Mouse (Mus musculus) urinary bladder, postnatal 10 days (tissue): ENCODE measurements around the gene Slc25a13.

Source experiments
- DNase-seq: peaks from one replicate; pipeline ENCODE4 v3.0.0; 2022; ENCODE audit warnings: low spot score

Gene Slc25a13

GRCm38 (mm10) chr6:6112767-6113528 is 104.0 kb downstream of the Slc25a13 start:
- no peak for DNase-seq

- no peak for DNase-seq
Observed at GRCm38 (mm10) chr6:6107419-6107966, 109.5 kb downstream of the Slc25a13 start.

GRCm38 (mm10) chr6:6105586-6105985 is 111.4 kb downstream of the Slc25a13 start:
- DNase-seq, result no peak

- DNase-seq, result no peak
Observed at GRCm38 (mm10) chr6:6103469-6103868, 113.5 kb downstream of the Slc25a13 start.

- DNase-seq, result no peak
Observed at GRCm38 (mm10) chr6:6101605-6102004, 115.4 kb downstream of the Slc25a13 start.

GRCm38 (mm10) chr6:6100892-6101480 is 116.0 kb downstream of the Slc25a13 start:
- DNase-seq, result no peak

- DNase-seq, result no peak
Observed at GRCm38 (mm10) chr6:6093978-6094377, 123.0 kb downstream of the Slc25a13 start.

GRCm38 (mm10) chr6:6093522-6093921 is 123.5 kb downstream of the Slc25a13 start:
- DNase-seq, result no peak

- DNase-seq, result no peak
Observed at GRCm38 (mm10) chr6:6092497-6092896, 124.5 kb downstream of the Slc25a13 start.

- no peak for DNase-seq
Observed at GRCm38 (mm10) chr6:6091016-6091415, 126.0 kb downstream of the Slc25a13 start.

- DNase-seq, result no peak
Observed at GRCm38 (mm10) chr6:6088151-6088550, 128.8 kb downstream of the Slc25a13 start.

GRCm38 (mm10) chr6:6080484-6080883 is 136.5 kb downstream of the Slc25a13 start:
- no peak for DNase-seq

- no peak for DNase-seq
Observed at GRCm38 (mm10) chr6:6077234-6077633, 139.7 kb downstream of the Slc25a13 start.

GRCm38 (mm10) chr6:6075940-6076447 is 141.0 kb downstream of the Slc25a13 start:
- no peak for DNase-seq

- no peak for DNase-seq
Observed at GRCm38 (mm10) chr6:6071038-6071437, 145.9 kb downstream of the Slc25a13 start.

- DNase-seq, result no peak
Observed at GRCm38 (mm10) chr6:6070015-6070414, 147.0 kb downstream of the Slc25a13 start.

GRCm38 (mm10) chr6:6067201-6067600 is 149.8 kb downstream of the Slc25a13 start:
- no peak for DNase-seq

- no peak for DNase-seq
Observed at GRCm38 (mm10) chr6:6058548-6058947, 158.4 kb downstream of the Slc25a13 start.

- DNase-seq, result no peak
Observed at GRCm38 (mm10) chr6:6053946-6054345, 163.0 kb downstream of the Slc25a13 start.

- DNase-seq, result no peak
Observed at GRCm38 (mm10) chr6:6052696-6053095, 164.3 kb downstream of the Slc25a13 start.

- DNase-seq, result no peak
Observed at GRCm38 (mm10) chr6:6046729-6047424, 170.1 kb downstream of the Slc25a13 start.

GRCm38 (mm10) chr6:6038773-6039550 is 178.0 kb downstream of the Slc25a13 start:
- no peak for DNase-seq
